In genomic region chr11:61132943-61133342, GRCm38 (mm10) we compare ENCODE assay signal across 17 mouse cellular contexts.
"Had no signal": no experiment of that assay in that cellular context is flagged by ENCODE, and none has a peak within 500 bp of the region (broad histone marks: within the 10 kb centered on the region; RNA-seq: fewer than 3 reads in every experiment).

No protein-coding gene starts in this region.

- H3K27ac ChIP-seq: neural tube, embryonic 12.5 days; neural tube, embryonic 13.5 days; neural tube, embryonic 15.5 days; stomach, embryonic 15.5 days; stomach, postnatal 0 days had no signal

- H3K9me3 ChIP-seq: neural tube, embryonic 12.5 days; neural tube, embryonic 13.5 days; neural tube, embryonic 15.5 days; stomach, embryonic 15.5 days had no signal

- H3K4me2 ChIP-seq: neural tube, embryonic 12.5 days; neural tube, embryonic 13.5 days; neural tube, embryonic 15.5 days; stomach, embryonic 15.5 days had no signal

- H3K4me3 ChIP-seq: neural tube, embryonic 12.5 days; neural tube, embryonic 13.5 days; neural tube, embryonic 15.5 days; stomach, embryonic 15.5 days had no signal

- DNase-seq: retina, postnatal 1 day; right cerebral cortex, adult 18-20 months; right cerebral cortex, postnatal 14 days; right cerebral cortex, postnatal 25 days; right cerebral cortex, postnatal 4 days; spleen, adult 18-20 months; thymus, adult 18-20 months; thymus, adult 2 months; thymus, postnatal 14 days; thymus, postnatal 25 days; thymus, postnatal 36 days; thymus, postnatal 4 days had no signal

- H3K9ac ChIP-seq: neural tube, embryonic 12.5 days; neural tube, embryonic 13.5 days; neural tube, embryonic 15.5 days; stomach, embryonic 15.5 days had no signal

- H3K27me3 ChIP-seq: neural tube, embryonic 12.5 days; neural tube, embryonic 13.5 days; neural tube, embryonic 15.5 days; stomach, embryonic 15.5 days had no signal

- H3K4me1 ChIP-seq: neural tube, embryonic 12.5 days; neural tube, embryonic 13.5 days; neural tube, embryonic 15.5 days; stomach, embryonic 15.5 days had no signal

- H3K36me3 ChIP-seq: neural tube, embryonic 12.5 days; neural tube, embryonic 13.5 days; neural tube, embryonic 15.5 days; stomach, embryonic 15.5 days had no signal
